Mouse (Mus musculus) embryonic stem cell, embryonic (primary cell): ENCODE data around the gene Krtap9-5.

Experiments used
- CTCF ChIA-PET, 4 experiments: fragments of 300-600 bp in 2 of 4; fragments of 350-600 bp in 2 of 4; sonication (Branson Sonifier 250); formaldehyde crosslinking; loops; one replicate each; lab custom pipeline; 2022; ENCODE audit warnings: inconsistent platforms in 2 of 4; lab: Charles Lee
- POLR2A ChIA-PET, 4 experiments: fragments of 300-600 bp in 2 of 4; fragments of 350-600 bp in 2 of 4; sonication (Branson Sonifier 250); formaldehyde crosslinking; loops; one replicate each; lab custom pipeline; 2022; ENCODE audit warnings: antibody characterized with exemption in 4 of 4, inconsistent platforms in 1 of 4; lab: Charles Lee

The Krtap9-5 gene

GRCm38 (mm10) chr11:99948175-99948574 is at the start of gene Krtap9-5:
Krtap9-5 (plus strand) TSS chr11:99948475.
- POLR2A ChIA-PET = no interaction called here
- CTCF ChIA-PET = no interaction called here

GRCm38 (mm10) chr11:99907620-99908019 is 40.7 kb upstream of the Krtap9-5 start, which contains the start of gene Krtap31-1:
Krtap31-1 (plus strand) TSS chr11:99907920.
- POLR2A ChIA-PET = interaction anchor here in 1 of 4 experiments (0.6 kb wide), 1 partner anchor 116 kb away, joined by 4 read pairs; no protein-coding TSS in a partner anchor
- CTCF ChIA-PET = interaction anchor here in 1 of 4 experiments (0.6 kb wide), 1 partner anchor 716 kb away, joined by 3 read pairs; no protein-coding TSS in a partner anchor

- ChIA-PET CTCF (interaction anchor here in 1 of 4 experiments (0.6 kb wide), 1 partner anchor 959 kb away, joined by 3 read pairs; no protein-coding TSS in a partner anchor), POLR2A (no interaction called here)
These were observed 33.8 kb upstream of the Krtap9-5 start, which contains the start of gene Gm11565 for GRCm38 (mm10) chr11:99914451-99914850. Gm11565 (plus strand) TSS chr11:99914751.

- CTCF ChIA-PET = no interaction called here
- POLR2A ChIA-PET = no interaction called here
These were observed 12.3 kb upstream of the Krtap9-5 start, which contains the start of gene Krtap31-2 for GRCm38 (mm10) chr11:99935991-99936390. Krtap31-2 (plus strand) TSS chr11:99936291.

GRCm38 (mm10) chr11:99937751-99938264 is 10.5 kb upstream of the Krtap9-5 start:
- ChIA-PET POLR2A (interaction anchor here in 1 of 4 experiments (0.6 kb wide), 1 partner anchor 389 kb away, joined by 3 read pairs; no protein-coding TSS in a partner anchor), CTCF (interaction anchor here in 1 of 4 experiments (0.6 to 0.7 kb wide), 2 partner anchors 223 to 526 kb away, joined by 4 to 5 read pairs; no protein-coding TSS in a partner anchor)

GRCm38 (mm10) chr11:99964213-99964612 is 15.9 kb downstream of the Krtap9-5 start:
- POLR2A ChIA-PET = no interaction called here

GRCm38 (mm10) chr11:99965961-99966360 is 17.7 kb downstream of the Krtap9-5 start:
- CTCF ChIA-PET = no interaction called here
- POLR2A ChIA-PET = no interaction called here

More at GRCm38 (mm10) chr11:99964213-99964612, 15.9 kb downstream of the Krtap9-5 start:
- CTCF ChIA-PET = interaction anchor here in 2 of 4 experiments (0.6 to 1.3 kb wide), 6 partner anchors 11 to 390 kb away, joined by 3 to 4 read pairs (median 3); partner anchors contain the start of gene Krtap29-1 (in 1 of the 2)

- CTCF ChIA-PET = interaction anchor here in 1 of 4 experiments (1.6 kb wide), 1 partner anchor 14 kb away, joined by 4 read pairs; no protein-coding TSS in a partner anchor
- POLR2A ChIA-PET = interaction anchor here in 1 of 4 experiments (0.6 kb wide), 1 partner anchor 913 kb away, joined by 3 read pairs; no protein-coding TSS in a partner anchor
These were observed 30.7 kb downstream of the Krtap9-5 start, which contains the start of gene Krtap29-1 for GRCm38 (mm10) chr11:99978953-99979352. Krtap29-1 (minus strand) TSS chr11:99979053.

GRCm38 (mm10) chr11:99982731-99983130 is 34.5 kb downstream of the Krtap9-5 start:
- POLR2A ChIA-PET = interaction anchor here in 1 of 4 experiments (0.6 kb wide), 1 partner anchor 69 kb away, joined by 4 read pairs; no protein-coding TSS in a partner anchor
- CTCF ChIA-PET = no interaction called here

GRCm38 (mm10) chr11:99983442-99983841 is 35.2 kb downstream of the Krtap9-5 start:
- ChIA-PET CTCF (no interaction called here), POLR2A (no interaction called here)

GRCm38 (mm10) chr11:99985291-99986092 is 37.2 kb downstream of the Krtap9-5 start:
- ChIA-PET POLR2A (no interaction called here), CTCF (interaction anchor here in 3 of 4 experiments (0.7 to 1.0 kb wide), 3 partner anchors 50 to 313 kb away, joined by 3 to 6 read pairs (median 4); no protein-coding TSS in a partner anchor)

GRCm38 (mm10) chr11:99986180-99986647 is 37.9 kb downstream of the Krtap9-5 start, which contains the start of gene Krtap16-1:
Krtap16-1 (minus strand) TSS chr11:99986597.
- CTCF ChIA-PET = interaction anchor here in 2 of 4 experiments (0.9 to 1.0 kb wide), 2 partner anchors 183 to 312 kb away, joined by 3 to 4 read pairs; no protein-coding TSS in a partner anchor
- POLR2A ChIA-PET = no interaction called here

- ChIA-PET POLR2A (no interaction called here), CTCF (interaction anchor here in 1 of 4 experiments (0.7 kb wide), 1 partner anchor 1646 kb away, joined by 3 read pairs; no protein-coding TSS in a partner anchor)
These were observed 40.3 kb downstream of the Krtap9-5 start for GRCm38 (mm10) chr11:99988530-99988929.

GRCm38 (mm10) chr11:99989881-99990405 is 41.7 kb downstream of the Krtap9-5 start:
- ChIA-PET POLR2A (no interaction called here), CTCF (interaction anchor here in 2 of 4 experiments (0.6 to 1.2 kb wide), 2 partner anchors 69 to 416 kb away, joined by 3 to 4 read pairs; no protein-coding TSS in a partner anchor)

- CTCF ChIA-PET = interaction anchor here in 2 of 4 experiments (0.6 to 1.2 kb wide), 3 partner anchors 68 to 641 kb away, joined by 3 to 4 read pairs (median 3); no protein-coding TSS in a partner anchor
- POLR2A ChIA-PET = interaction anchor here in 2 of 4 experiments (0.7 kb wide), 2 partner anchors 605 to 656 kb away, joined by 3 read pairs; no protein-coding TSS in a partner anchor
These were observed 42.3 kb downstream of the Krtap9-5 start for GRCm38 (mm10) chr11:99990571-99990970.

- CTCF ChIA-PET = no interaction called here
- POLR2A ChIA-PET = interaction anchor here in 1 of 4 experiments (0.6 kb wide), 1 partner anchor 608 kb away, joined by 3 read pairs; no protein-coding TSS in a partner anchor
These were observed 45.5 kb downstream of the Krtap9-5 start, which contains the start of gene Krtap17-1 for GRCm38 (mm10) chr11:99993620-99994383. Krtap17-1 (minus strand) TSS chr11:99993994.

GRCm38 (mm10) chr11:99994384-99994661 is 46.0 kb downstream of the Krtap9-5 start:
- ChIA-PET POLR2A (no interaction called here), CTCF (no interaction called here)

GRCm38 (mm10) chr11:99999091-99999490 is 50.8 kb downstream of the Krtap9-5 start:
- POLR2A ChIA-PET = no interaction called here

More at GRCm38 (mm10) chr11:99999091-99999490, 50.8 kb downstream of the Krtap9-5 start:
- CTCF ChIA-PET = no interaction called here
